Mouse (Mus musculus) cerebellum, postnatal 14 days (tissue): ENCODE data around the gene Hps4.

ENCODE experiments used
- DNase-seq, 2 experiments: peaks; one replicate each; pipeline ENCODE4 v3.0.0; 2021; ENCODE audit warnings: mixed read lengths in 2 of 2

The Hps4 gene

DNA sequence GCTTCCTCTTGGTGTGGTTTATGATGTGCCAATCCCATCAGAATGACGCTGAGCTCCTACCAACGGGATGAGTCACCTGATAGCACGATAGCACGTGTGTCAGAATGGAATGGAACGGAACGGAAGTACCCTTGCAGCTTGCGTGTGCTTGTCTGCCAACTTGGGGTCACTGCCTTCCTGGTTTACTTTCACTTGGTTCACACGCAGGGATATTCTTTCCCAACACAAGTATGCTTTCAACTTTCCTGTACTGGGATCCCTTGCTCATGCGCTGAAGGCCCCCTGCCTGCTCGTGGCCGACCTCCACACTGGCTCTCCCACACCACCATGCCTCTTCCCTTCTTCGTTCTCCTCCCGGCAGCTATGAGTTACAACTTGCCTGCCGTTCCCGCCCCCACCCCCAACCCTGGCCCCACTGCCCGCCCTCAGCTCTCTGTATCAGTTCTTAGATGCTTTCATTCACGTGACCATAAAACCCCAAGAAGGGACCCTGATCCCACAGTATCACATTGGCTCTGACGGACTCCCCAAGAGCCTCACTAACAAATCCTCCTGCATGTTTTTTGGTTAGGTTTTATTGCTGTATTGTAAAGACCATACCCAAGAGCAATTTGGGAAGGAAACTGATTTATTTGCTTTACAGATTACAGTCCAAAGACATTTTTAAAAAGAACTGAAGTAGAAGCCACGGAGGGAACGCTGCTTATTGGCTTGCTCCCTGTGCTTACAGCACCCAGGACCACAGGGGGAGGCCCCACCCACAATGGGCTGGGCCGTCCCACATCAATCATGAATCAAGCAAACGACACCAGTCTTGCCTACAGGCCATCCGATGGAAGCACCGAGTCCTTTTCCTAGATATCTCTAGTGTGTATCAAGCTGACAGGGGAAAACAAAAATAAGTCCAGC, 18.0 kb upstream of the Hps4 start:
- no peak for DNase-seq

DNA sequence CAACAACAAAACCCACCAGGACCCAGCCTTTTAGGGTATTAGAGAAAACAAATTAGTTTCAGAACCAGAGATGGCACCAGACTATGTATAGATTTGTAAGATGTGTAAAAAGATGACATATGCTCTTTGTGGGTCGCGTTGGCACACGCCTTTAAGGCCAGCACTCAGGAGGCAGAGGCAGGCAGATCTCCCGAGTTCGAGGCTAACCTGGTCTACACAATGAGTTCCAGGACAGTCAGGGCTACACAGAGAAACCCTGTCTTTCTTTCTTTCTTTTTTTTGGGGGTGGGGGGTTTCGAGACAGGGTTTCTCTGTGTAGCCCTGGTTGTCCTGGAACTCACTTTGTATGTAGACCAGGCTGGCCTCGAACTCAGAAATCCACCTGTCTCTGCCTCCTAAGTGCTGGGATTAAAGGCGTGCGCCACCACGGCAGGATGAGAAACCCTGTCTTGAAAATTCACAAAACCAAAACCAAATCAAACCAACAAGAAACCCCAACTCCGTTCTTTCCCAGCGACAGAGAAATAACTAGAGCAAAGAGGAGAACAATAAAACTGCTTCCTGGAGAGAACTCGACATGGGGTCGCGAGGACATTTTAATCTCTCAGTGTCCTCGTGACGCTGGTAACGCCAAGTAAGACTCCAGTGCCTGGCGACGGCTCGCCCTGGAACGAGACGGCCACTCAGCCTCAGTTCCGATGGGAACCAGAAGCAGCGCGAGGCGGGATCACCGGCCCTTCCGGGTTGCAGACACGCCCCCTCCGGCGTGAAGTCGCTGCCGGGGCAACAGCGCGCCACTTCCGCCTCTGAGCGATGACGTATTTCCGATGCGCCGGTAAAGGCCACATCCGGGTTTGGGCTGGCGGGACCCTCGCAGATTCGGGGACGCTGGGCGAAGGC, 17.1 kb upstream of the Hps4 start, which contains the start of gene Tfip11:
Tfip11 (plus strand) TSS at position 813 of the 900 bp plus-strand sequence.
- DNase-seq, result peak; percentile 98

DNA sequence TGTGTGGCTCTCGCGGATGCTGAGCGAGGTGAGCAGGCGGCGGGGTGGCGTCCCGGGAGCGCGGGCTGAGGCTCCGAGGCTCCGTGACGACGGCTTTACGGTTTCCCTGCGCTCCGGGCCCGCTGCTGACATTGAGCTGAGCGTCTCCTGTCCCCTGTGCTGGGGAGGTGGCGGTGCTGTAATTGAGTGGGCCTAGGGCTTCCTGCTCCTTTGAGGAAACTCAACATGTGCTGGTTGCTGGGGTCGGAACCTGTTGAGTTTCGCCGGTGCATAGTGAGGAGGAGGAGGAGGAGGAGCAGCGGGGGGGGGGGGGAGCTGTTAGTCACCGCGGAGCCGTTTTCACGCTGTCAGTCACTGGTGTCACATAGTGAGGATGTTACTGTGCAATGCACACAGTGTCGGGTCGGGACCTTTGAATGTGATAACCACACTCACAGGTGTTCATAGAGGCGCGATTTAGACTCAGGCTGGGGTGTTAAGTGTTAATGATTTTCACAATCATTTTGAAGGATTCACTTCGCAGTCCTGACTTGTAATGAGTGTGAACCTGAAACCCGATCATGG, 16.4 kb upstream of the Hps4 start:
- no peak for DNase-seq

DNA sequence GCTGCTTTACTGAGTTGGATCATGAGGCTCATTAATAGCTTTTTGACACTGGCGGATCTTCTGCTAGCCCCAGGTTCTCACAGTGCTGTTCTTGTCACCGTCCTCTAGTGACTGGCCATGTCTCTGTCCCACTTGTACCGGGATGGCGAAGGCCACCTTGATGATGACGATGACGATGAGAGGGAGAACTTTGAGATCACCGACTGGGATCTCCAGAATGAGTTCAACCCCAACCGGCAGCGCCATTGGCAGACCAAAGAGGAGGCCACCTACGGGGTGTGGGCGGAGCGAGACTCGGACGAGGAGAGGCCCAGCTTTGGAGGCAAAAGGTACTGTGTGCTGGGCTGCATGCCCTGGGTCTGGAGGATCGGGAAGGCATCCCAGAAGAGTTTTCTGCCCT, 15.0 kb upstream of the Hps4 start:
- no peak for DNase-seq

DNA sequence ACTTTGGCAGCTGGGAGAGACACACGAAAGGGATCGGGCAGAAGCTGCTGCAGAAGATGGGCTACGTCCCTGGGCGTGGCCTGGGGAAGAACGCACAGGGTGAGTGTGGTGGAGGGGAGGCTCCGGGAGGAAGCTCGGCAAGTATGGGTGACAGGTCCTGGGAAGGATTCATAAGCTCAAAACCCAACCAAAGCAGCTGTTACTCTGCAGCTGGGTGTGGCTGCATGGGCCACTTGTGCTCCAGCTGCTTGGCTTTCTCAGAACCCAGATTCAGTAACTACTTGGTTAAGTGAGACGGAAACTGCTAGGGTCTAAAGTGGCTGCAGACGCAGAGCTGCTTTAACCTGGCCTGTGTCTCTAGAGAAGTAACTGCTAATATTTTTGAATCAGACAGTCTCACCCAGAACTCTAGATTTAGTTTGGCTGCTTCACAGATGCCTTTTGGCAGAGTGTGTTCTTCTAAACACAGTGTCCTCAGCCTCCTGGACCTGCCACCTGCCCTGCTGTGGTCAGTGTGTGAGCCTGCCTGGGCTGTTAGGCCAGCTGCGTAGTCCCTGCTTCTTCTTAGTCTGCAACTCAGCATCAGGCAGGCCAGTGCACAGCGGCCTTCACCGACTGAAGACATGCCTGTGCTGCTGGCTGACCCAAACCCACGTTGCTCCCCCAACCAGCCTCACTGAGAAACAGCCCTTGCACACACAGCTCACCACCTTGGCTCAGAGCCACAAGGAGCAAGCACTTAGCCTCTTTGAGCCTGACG, 12.9 kb upstream of the Hps4 start:
- no peak for DNase-seq

DNA sequence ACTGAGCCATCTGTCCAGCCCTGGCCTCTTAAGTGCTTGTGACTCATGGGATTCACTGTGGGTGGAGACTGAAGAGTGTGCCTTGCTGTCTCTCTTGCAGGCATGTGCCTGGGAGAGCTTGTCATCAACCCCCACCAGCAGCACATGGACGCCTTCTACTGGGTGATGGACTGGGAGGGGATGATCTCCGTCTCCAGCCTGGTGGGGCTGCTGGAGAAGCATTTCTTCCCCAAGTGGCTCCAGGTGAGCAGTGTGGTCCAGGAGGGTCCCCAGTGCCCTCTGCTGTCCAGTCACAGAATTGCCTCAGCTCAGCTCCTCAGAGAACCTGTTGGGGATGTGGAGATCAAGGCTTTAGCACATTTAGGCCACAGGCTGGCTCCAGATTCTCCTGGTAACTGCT, 7.4 kb upstream of the Hps4 start:
- DNase-seq, result peak; percentile 71 to 80

DNA sequence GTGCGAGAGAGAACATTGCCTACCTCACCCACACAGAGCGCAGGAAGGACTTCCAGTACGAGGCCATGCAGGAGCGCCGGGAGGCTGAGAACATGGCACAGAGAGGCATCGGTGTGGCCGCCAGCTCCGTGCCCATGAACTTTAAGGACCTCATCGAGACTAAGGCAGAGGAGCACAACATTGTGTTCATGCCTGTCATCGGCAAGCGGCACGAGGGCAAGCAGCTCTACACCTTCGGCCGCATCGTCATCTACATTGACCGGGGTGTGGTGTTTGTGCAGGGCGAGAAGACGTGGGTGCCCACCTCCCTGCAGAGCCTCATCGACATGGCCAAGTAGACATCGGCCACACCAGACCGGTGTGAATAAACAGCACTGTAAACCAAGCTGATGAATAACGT, 5.9 kb upstream of the Hps4 start:
- DNase-seq, result no peak

DNA sequence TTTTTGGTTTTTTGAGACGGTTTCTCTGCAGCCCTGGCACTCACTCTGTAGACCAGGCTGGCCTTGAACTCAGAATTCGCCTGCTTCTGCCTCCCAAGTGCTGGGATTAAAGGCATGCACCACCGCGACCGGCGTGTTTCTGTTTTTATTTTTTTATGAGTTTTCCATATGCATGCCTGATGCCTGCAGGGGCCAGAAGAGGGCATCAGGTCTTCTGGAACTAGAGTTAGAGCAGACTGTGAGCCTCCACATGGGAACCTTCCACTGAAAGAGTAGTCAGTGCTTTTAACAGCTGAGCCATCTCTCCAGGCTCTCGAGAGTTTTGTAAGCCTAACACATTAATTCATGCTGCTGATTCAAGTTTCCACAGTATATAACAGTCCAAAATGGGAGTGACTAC, 3.7 kb upstream of the Hps4 start:
- DNase-seq, result no peak

DNA sequence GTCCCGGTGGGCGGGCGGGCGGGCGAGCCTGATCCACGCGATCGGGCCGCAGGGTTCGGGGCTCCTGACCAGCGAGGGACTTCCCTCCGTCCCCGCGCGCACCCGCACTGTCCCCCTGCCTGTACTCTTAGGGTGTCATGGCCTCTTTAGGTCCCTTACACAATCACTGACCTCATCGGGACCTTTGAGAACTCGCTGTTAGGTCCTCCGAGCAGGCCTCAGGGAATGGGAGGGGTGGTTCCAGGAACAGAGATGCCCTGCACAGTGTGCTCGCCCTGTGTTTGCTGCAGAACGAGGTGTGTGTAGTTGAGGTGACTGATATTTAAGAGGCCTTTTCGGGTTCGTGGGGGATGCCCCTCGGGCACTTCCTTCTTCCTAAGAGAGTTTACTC, 317 bp downstream of the Hps4 start:
- DNase-seq, result no peak

DNA sequence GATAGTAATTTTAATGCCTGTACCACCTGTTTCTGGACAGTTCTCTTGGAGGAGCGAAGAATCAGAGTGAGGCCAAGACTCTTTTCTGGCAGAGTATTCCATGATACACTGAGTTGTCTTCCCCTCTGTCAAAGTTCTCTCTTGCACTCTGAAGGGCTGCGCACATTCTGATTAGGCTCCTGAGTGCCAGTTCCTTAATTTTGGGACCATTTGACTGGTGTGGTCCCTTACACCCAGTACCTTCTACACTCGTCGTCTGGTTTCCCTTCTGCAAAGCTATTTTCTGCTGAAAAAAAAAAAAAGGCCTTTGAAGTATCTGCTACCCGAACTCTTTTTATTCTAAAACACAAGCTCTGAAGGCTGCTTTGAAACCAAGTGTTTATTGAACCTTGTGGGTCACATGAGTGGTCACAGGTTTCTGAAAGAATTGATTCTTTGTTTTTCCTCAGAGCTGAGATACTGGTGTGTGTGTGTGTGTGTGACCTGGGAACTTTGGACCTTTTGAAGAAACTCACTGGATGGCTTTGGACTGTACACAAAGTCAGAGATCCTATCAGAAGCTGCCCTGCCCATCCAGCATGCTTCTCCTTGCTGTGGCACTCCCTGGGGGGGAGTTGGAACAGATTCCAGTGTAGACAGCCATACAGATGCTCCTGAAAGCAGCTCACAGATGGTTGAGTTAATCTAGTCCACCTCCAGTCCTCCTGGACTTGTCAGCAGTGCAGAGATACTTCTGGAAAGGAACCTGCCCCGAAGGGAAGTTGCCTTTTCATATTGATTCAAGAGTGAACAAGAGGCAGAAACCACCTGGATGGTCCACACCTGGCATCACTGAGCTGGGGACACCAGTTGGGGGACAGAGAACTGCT, 1.4 kb downstream of the Hps4 start:
- DNase-seq, result no peak

DNA sequence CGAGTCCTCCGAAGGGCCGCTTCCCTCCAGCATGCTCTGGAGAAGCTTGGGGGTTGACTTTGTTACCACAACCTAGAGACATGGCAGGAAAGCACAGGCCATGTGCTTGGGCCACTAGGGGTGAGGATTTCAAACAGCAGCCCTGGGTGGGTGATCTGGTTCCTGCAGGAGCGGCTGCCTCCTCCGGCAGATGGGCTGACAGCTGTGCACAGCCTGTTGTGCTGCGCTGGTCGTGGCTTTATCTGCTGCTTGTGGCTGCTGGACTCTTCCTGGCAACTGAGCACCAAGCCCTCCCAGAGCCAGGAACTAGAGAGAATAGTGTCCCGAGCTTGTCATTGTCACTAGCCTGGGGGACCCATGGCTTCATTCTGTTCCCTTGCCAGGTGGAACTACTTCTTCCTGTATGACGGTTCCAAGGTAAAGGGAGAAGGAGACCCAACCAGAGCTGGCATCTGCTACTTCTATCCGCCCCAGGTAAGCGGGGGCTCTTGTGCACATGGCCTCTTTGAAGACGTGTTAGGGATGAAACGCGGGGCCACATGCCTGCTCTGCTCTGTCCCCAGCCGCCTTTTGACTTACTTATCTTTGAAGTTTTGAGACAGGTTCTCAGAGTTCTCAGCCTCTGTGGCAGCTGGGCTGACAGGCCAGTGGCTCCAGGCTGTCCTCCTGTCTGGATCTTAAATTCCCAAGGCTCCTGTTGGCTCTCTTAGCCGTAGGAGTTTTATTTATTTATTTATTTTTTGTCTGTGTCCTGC, 3.5 kb downstream of the Hps4 start:
- no peak for DNase-seq

DNA sequence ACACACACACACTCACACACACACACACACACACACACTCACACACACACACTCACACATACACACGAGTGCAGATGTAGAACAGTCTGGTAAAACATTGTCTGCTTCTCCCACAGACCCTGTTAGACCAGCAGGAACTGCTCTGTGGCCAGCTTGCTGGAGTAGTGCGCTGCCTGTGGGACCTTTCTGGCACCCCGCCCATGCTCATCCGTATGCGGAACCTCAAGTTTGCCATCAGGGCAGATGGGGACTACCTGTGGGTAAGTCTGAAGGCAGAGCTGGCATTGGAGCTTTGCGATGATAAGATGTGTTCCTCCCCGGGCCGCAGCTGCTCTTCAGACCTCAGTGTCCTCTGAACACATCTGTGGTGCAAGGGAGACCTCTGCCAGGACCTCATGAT, 6.3 kb downstream of the Hps4 start:
- peak; percentile 55 to 68 for DNase-seq

DNA sequence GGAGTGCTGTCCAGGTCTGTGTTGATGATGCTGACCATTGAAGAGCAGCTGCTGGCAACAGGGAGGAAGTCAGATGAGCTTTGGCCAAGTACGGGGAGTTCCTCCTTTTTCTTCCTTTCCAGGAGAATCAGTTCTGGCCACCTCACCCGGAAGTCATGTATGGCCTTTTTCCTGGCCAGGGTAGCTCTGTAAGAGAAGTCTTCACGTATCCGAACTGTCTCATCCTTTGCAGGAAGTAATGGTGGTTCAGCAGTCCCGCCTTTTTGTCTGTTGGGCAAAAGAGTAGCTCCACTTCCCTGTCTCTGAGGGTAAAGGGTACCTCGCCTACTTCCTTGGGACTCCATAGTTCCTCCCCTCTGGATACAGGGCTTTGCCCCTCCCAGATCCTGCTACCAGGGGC, 12.6 kb downstream of the Hps4 start:
- no peak for DNase-seq

DNA sequence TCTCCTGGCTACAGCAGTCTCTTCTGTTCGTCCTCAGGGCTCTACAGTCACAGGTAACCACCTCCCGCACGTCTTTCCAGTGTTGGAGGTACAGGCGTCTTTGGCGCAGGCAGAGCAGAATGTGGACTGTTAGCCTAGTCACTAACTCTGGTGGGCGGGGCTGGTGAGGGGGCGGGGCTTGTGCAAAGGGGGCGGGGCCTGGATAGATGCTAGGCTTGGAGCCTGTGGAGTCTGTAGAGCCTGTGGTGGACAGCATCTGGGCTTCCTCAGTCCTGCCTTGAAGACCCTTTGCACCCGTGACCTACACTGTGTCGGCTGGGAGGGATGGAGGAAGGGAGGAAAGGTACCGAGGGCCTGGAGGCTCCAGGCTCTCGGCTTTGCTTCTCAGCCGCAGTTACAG, 13.0 kb downstream of the Hps4 start, which contains the start of gene Gm6583:
Gm6583 (minus strand) TSS at position 124 of the 400 bp plus-strand sequence.
- no peak for DNase-seq

DNA sequence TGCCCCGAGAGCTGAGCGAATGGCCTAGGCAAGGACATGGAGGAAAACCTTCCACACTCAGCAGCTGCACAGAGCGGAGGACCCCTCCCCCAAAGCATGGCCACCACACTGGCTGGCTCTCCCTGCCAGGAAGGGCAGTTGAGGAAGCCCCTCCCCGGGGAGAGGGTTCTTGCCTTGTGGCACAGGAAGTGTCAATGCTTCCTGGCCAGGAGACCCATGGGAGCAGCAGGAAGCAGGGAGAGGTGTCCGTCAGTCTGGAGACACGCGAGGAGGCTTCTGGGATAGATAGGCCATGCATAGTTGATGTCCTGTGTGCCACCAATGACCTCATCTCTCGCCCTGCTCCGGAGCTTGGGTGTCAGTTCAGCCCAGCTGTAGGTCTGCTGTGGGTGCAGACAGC, 13.4 kb downstream of the Hps4 start:
- DNase-seq, result no peak

DNA sequence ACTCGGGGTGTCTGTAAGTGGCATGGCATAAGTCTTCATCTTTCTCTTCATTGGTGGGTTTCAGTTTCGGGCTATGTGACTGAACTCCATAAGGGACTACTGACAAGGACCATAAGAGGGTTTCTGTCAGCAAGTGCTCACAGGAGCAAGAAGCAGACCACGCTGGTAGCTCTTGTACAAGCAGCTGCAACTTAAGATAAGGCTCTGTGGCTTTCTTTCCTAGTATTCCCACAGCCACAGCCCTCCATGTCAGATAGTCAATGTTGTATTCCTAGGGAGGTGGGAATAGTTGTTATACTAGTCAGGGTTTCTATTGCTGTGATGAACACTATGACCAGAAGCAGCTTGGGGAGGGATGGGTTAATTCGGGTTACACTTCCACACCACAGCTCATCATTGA, 16.6 kb downstream of the Hps4 start:
- no peak for DNase-seq

DNA sequence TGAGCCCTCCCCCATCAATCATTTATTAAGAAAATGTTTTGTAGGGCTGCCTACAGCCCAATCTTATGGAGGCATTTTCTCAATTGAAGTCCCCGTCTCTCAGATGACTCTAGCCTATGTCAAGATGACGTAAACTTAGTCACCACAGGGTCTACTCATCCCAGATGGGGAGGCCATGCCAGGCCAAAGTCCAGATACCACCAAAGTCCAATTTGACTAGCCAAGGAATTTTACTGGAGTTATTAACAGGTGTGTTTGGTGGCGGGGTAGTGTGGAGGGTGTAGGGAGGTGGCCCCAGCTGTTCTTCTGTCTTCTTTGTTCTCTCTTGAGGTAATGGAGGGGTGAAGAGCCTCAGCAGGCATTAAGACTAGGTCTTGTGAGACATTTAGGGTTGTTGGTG, 17.2 kb downstream of the Hps4 start:
- DNase-seq, result no peak

DNA sequence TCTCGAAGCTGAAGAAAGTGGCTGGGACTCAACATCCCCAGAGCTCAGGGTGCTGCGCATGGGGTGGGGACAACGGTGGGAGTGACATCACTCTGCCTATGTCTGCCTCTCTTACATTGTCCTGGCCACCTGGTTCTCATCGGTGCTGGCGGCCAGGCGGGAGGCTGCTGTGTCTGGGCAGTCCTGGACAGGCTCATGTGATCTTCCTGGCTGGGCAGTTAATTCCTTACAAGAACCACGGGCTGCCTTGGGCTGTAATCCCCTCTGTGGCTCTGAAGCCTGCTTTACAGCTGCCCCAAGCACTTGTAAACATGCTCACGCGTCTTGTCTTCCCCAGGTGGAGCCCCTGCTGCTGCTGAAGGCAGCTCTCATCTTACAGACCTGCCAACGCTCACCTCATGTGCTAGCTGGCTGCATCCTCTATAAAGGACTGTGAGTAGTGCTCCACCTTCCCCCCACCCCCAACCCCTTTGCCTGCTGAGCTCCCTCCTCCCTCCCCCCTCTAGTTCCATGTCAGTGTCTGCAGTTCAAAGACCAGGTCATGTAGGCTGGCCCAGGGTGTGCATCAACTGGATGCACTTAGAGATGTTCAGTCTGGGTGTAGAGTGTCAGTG, 21.4 kb downstream of the Hps4 start:
- no peak for DNase-seq

DNA sequence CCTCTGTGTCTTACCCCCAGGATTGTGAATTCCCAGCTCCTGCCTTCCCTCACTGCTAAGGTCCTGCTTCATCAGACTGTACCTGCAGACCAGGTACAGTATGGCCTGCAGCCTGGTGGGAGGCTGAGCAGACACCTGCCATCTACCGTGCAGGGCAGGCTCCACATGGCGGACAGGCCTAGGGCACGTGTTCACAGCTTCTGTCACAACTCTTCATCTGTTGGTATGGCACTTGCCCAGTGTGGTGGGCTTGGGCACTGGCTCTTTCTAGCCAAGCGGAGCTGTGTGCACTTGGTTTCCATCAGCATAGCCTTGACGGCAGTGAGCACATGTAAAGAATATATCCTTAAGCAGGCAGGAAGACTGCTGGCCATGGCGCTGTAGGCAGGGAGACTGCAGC, 24.0 kb downstream of the Hps4 start:
- DNase-seq, result peak; percentile 37 to 53

DNA sequence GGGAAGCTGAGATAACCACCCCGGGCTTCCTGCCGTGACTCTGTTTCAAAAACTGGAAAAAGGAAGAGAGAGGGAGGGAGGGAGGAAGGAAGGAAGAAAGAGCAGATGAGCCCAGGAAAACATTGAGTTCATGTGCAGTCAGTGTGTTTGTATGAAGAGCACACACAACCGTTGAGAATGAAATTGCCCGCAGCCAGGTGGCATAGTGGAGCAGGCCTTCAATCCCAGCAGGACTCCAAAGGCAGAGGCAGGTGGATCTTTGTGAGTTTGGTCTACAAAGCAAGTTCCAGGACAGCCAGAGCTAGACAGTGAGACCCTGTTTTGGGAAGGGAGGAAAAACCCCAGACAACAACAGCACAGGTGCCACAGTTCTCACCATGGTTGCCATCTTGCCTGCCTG, 24.5 kb downstream of the Hps4 start:
- DNase-seq, result no peak
